Mouse (Mus musculus) liver, adult 2 months (tissue): ENCODE measurements around the gene Gm43064.

Source experiments
- CTCF ChIP-seq: fragments of 200-500 bp; IDR thresholded peaks from 2 replicates; pipeline ENCODE4 v1.5.1; 2011; ENCODE audit warnings: low read depth, low read length, control low read depth
- POLR2A ChIP-seq: fragments of 200-500 bp; IDR thresholded peaks from 2 replicates; pipeline ENCODE4 v1.6.1; 2011; ENCODE audit warnings: low read length, control low read depth; ENCODE audit not compliant: insufficient read depth; ENCODE audit errors: extremely low read depth

GRCm38 (mm10) chr3:103857977-103858563, 48.7 kb downstream of the Gm43064 start:
- no peak for TF ChIP-seq CTCF
- TF ChIP-seq POLR2A = no peak
